Mouse (Mus musculus): Measurements from ENCODE around the gene Ak1.
A peak's percentile ranks its signal among the peaks of the same experiment; 100 is the strongest.

- TF ChIP-seq CTCF (IDR thresholded peaks at IDR 0.05) (peak; percentile 45), EP300 (IDR thresholded peaks at IDR 0.05) (no peak)
Observed at GRCm38 (mm10) chr2:32676821-32677220, 55.3 kb downstream of the Ak1 start.
